Mouse (Mus musculus) bone marrow, adult 2 months (tissue): ENCODE measurements around the gene Patj. TPM values are rescaled to one million over a fixed set of nuclear protein-coding genes. Genes with fewer than 3 reads are reported as not detected.
"Not testable (repeated sequence)": the region's sequence is repeated elsewhere in the genome, so short reads cannot be mapped to it uniquely, and the experiment has no call there.

Experiments used
- H3K27ac ChIP-seq: fragments of 200-500 bp; 2 replicates; pipeline ENCODE4 v1.5.1; 2012; ENCODE audit warnings: low read depth, mild to moderate bottlenecking, control low read depth, inconsistent platforms, low read length; ENCODE audit not compliant: control insufficient read depth, poor library complexity, insufficient read depth
- H3K4me1 ChIP-seq: fragments of 200-500 bp; 2 replicates; pipeline ENCODE4 v1.6.1; 2011; ENCODE audit warnings: low read length; ENCODE audit not compliant: control insufficient read depth, insufficient read depth
- H3K4me3 ChIP-seq: fragments of 200-500 bp; replicated peaks from 2 replicates; pipeline ENCODE3; 2011; ENCODE audit warnings: mild to moderate bottlenecking, low read depth, low read length, control low read depth; ENCODE audit not compliant: control insufficient read depth
- CTCF ChIP-seq: fragments of 200-500 bp; IDR thresholded peaks from 2 replicates; pipeline ENCODE4 v1.5.1; 2011; ENCODE audit warnings: low read length, control low read depth; ENCODE audit not compliant: control insufficient read depth, insufficient read depth
- POLR2A ChIP-seq: fragments of 200-500 bp; IDR thresholded peaks from 2 replicates; pipeline ENCODE4 v1.6.1; 2011; ENCODE audit warnings: low read depth, mild to moderate bottlenecking, control low read depth, low read length, borderline replicate concordance; ENCODE audit not compliant: control insufficient read depth
- WGBS: fragments of 180-500 bp; shearing (Covaris S2); methylation state at CpG from one replicate; pipeline ENCODE4 v1.1.7; 2018; 5-methylcytosine and 5-hydroxymethylcytosine counted together
- polyA plus RNA-seq: library from polyadenylated mRNA; stranded (reverse); fragments of >200 nt; gene quantifications from 2 replicates; pipeline ENCODE4 v1.2.4, GENCODE M21; 2011; ENCODE audit warnings: low replicate concordance; ENCODE audit not compliant: missing spikeins, insufficient read depth, insufficient read length

The Patj gene
- polyA plus RNA-seq, 1 experiment, result 2.8 TPM

GRCm38 (mm10) chr4:98400926-98401583, 5.5 kb downstream of the Patj start:
- TF ChIP-seq POLR2A (no peak), CTCF (no peak)
- WGBS, result 72% methylated on average over 6 of the region's 6 CpGs
- Histone ChIP-seq H3K4me3 (no peak overlapping the region), H3K27ac (no peak overlapping the region), H3K4me1 (no peaks in the 10 kb centered on the region)

GRCm38 (mm10) chr4:98401584-98401962, 6.0 kb downstream of the Patj start:
- no peak overlapping the region for H3K4me3 ChIP-seq
- H3K27ac ChIP-seq, result no peak overlapping the region
- WGBS, result 74% methylated on average over 2 of the region's 2 CpGs
- TF ChIP-seq CTCF (no peak), POLR2A (no peak)
- no peaks in the 10 kb centered on the region for H3K4me1 ChIP-seq

GRCm38 (mm10) chr4:98403492-98403891, 7.9 kb downstream of the Patj start:
- no peaks in the 10 kb centered on the region for H3K4me1 ChIP-seq
- WGBS, result 72% methylated on average over 4 of the region's 4 CpGs
- no peak overlapping the region for H3K4me3 ChIP-seq
- TF ChIP-seq CTCF (no peak), POLR2A (no peak)
- H3K27ac ChIP-seq, result no peak overlapping the region

GRCm38 (mm10) chr4:98404412-98404811, 8.8 kb downstream of the Patj start:
- TF ChIP-seq POLR2A (no peak), CTCF (no peak)
- no peaks in the 10 kb centered on the region for H3K4me1 ChIP-seq
- H3K27ac ChIP-seq, result no peak overlapping the region
- WGBS, result 87% methylated on average over 6 of the region's 6 CpGs
- H3K4me3 ChIP-seq, result no peak overlapping the region

- no peaks in the 10 kb centered on the region for H3K4me1 ChIP-seq
- 60% methylated on average over 4 of the region's 4 CpGs for WGBS
- H3K27ac ChIP-seq, result no peak overlapping the region
- no peak overlapping the region for H3K4me3 ChIP-seq
- TF ChIP-seq CTCF, result no peak
- TF ChIP-seq POLR2A, result no peak
Observed at GRCm38 (mm10) chr4:98408455-98408854, 12.9 kb downstream of the Patj start.

GRCm38 (mm10) chr4:98415150-98415549, 19.6 kb downstream of the Patj start:
- not testable (repeated sequence) for H3K4me1 ChIP-seq, H3K27ac ChIP-seq, H3K4me3 ChIP-seq
- WGBS, result 83% methylated on average over 8 of the region's 8 CpGs

GRCm38 (mm10) chr4:98428371-98428770, 32.8 kb downstream of the Patj start:
- WGBS, result 83% methylated on average over 8 of the region's 8 CpGs
- no peak overlapping the region for H3K27ac ChIP-seq
- TF ChIP-seq CTCF, result no peak
- TF ChIP-seq POLR2A, result no peak
- no peaks in the 10 kb centered on the region for H3K4me1 ChIP-seq
- H3K4me3 ChIP-seq, result no peak overlapping the region

- peaks cover 2% of the 10 kb centered on the region; the same call in 1 of the 2 replicates for H3K4me1 ChIP-seq
- no peak overlapping the region for H3K4me3 ChIP-seq
- WGBS, result 53% methylated on average over 10 of the region's 10 CpGs
- peak overlapping the region; percentile 25 for H3K27ac ChIP-seq
- TF ChIP-seq CTCF (no peak), POLR2A (no peak)
Observed at GRCm38 (mm10) chr4:98435641-98436457, 40.3 kb downstream of the Patj start.
